Mouse (Mus musculus) kidney, adult 2 months (tissue): ENCODE data around the gene Tmem9b. TPM values are rescaled to one million over a fixed set of nuclear protein-coding genes. Genes with fewer than 3 reads are reported as not detected.

Experiments
- DNase-seq: peaks from one replicate; pipeline ENCODE4 v3.0.0; 2021
- H3K27ac ChIP-seq: fragments of 200-500 bp; 2 replicates; pipeline ENCODE4 v1.5.1; 2012; ENCODE audit warnings: low read depth, low read length, control low read depth, inconsistent platforms; ENCODE audit not compliant: insufficient read depth
- H3K27me3 ChIP-seq: fragments of 200-500 bp; replicated peaks from 2 replicates; pipeline ENCODE4 v1.6.1; 2012; ENCODE audit warnings: mild to moderate bottlenecking, moderate library complexity, low read length, inconsistent platforms; ENCODE audit not compliant: control insufficient read depth, insufficient read depth
- H3K36me3 ChIP-seq: fragments of 200-500 bp; 2 replicates; pipeline ENCODE4 v1.6.1; 2012; ENCODE audit warnings: mild to moderate bottlenecking, moderate library complexity, low read length, inconsistent platforms; ENCODE audit not compliant: control insufficient read depth, insufficient read depth
- H3K4me1 ChIP-seq: fragments of 200-500 bp; 2 replicates; pipeline ENCODE4 v1.6.1; 2011; ENCODE audit warnings: low read length; ENCODE audit not compliant: control insufficient read depth, insufficient read depth
- H3K4me3 ChIP-seq: fragments of 200-500 bp; 2 replicates; pipeline ENCODE4 v1.5.1; 2011; ENCODE audit warnings: mild to moderate bottlenecking, low read depth, low read length, control low read depth; ENCODE audit not compliant: insufficient read depth
- CTCF ChIP-seq: fragments of 200-500 bp; conservative IDR thresholded peaks from 2 replicates; pipeline ENCODE4 v1.5.1; 2011; ENCODE audit warnings: low read depth, mild to moderate bottlenecking, control low read depth, low read length, moderate library complexity, mixed read lengths; ENCODE audit not compliant: insufficient read depth, insufficient read length
- POLR2A ChIP-seq: fragments of 200-500 bp; IDR thresholded peaks from one replicate; pipeline ENCODE4 v1.6.1; 2011; ENCODE audit warnings: low read depth, low read length, control low read depth
- WGBS: fragments of 180-500 bp; shearing (Covaris S2); methylation state at CpG from one replicate; pipeline ENCODE4 v1.1.7; 2018; 5-methylcytosine and 5-hydroxymethylcytosine counted together
- polyA plus RNA-seq: library from polyadenylated mRNA; depleted of rRNA; stranded (reverse); fragments of >200 nt; gene quantifications from 2 replicates; pipeline ENCODE4 v1.2.3, GENCODE M21; 2012

Gene Tmem9b
- polyA plus RNA-seq, 1 experiment: 74.5 TPM

- TF ChIP-seq POLR2A: no peak
- under 1% methylated on average over 17 of the region's 17 CpGs for WGBS
- H3K4me3 ChIP-seq: peak overlapping the region; percentile 91
- H3K36me3 ChIP-seq: no peaks in the 10 kb centered on the region; the same call in 1 of the 2 replicates
- no peaks in the 10 kb centered on the region for H3K27me3 ChIP-seq
- DNase-seq: no peak
- peaks cover 9% of the 10 kb centered on the region; the same call in 1 of the 2 replicates for H3K4me1 ChIP-seq
- H3K27ac ChIP-seq: peak overlapping the region; percentile 74
Observed at GRCm38 (mm10) chr7:109704016-109704377, 48.7 kb downstream of the Tmem9b start.

- TF ChIP-seq POLR2A: peak; percentile 40
- TF ChIP-seq CTCF: no peak
- peak within 1 kb of the TSS; percentile 91 for H3K4me3 ChIP-seq
- peaks cover 9% of the 10 kb centered on the region; the same call in 1 of the 2 replicates for H3K4me1 ChIP-seq
- no peaks in the 10 kb centered on the region; the same call in 1 of the 2 replicates for H3K36me3 ChIP-seq
- H3K27ac ChIP-seq: peak within 1 kb of the TSS; percentile 74
- peak; percentile 97 for DNase-seq
- WGBS: 2% methylated on average over 61 of the region's 61 CpGs
- H3K27me3 ChIP-seq: no peaks in the 10 kb centered on the region
Observed at GRCm38 (mm10) chr7:109703190-109704015, 49.3 kb downstream of the Tmem9b start, which contains the start of the genes St5 and Akip1. TSS of gene St5 (minus strand) at chr7:109703605. TSS of gene Akip1 (plus strand) at chr7:109703690.

DNA sequence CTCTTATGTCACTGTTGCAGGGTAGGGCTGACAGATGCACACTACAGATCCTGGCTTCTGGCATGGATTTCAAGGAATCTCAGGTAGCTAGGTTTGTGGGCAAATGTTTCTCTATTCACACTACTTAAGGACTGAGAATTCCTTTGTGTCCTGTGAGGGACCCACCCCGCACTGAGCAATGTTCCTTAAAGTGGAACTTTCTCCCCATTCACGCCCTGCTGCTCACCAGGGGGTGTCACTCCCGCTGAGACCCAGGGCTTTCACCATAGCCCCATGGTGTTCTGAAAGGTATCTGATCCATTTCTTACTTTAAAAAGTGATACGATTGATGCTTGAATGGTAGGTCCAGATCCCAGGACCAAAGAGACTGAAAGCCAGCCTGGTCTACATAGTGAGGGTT is 50.0 kb downstream of the Tmem9b start:
- WGBS: 61% methylated on average over 4 of the region's 4 CpGs
- Histone ChIP-seq H3K4me3 (no peak overlapping the region; the same call in 1 of the 2 replicates), H3K36me3 (no peaks in the 10 kb centered on the region)

DNA sequence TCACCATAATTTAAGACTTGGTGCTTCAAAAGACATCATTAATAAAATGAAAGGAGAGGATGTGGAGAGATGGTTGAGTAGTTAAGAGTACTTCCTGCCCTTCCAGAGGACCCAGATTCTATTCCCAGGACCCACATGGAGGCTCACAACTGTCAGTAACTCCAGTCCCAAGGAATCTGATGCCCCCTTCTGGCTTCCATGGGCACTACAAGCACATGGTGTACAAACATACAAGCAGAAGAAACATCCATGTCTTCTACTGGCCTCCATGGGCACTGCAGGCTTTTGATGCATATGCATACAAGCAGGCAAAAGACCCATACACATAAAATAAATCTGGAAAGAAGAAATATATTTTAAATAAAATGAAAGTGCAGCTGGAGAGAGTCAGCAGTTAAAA is 52.5 kb downstream of the Tmem9b start:
- no peaks in the 10 kb centered on the region for H3K36me3 ChIP-seq
- no peak overlapping the region for H3K4me3 ChIP-seq
- no peaks in the 10 kb centered on the region for H3K27me3 ChIP-seq
- no peak for DNase-seq
- TF ChIP-seq CTCF (0 out of 2 replicates have a peak, but pooled peaks have one; percentile 6), POLR2A (no peak)
- no peak overlapping the region for H3K27ac ChIP-seq
- H3K4me1 ChIP-seq: peaks cover 9% of the 10 kb centered on the region; the same call in 1 of the 2 replicates

More for the DNA sequence above, 50.0 kb downstream of the Tmem9b start:
- Histone ChIP-seq H3K27ac (no peak overlapping the region), H3K27me3 (no peaks in the 10 kb centered on the region), H3K4me1 (peaks cover 9% of the 10 kb centered on the region; the same call in 1 of the 2 replicates)
- no peak for DNase-seq
- TF ChIP-seq POLR2A (no peak), CTCF (no peak)

GRCm38 (mm10) chr7:109695339-109695726 is 57.3 kb downstream of the Tmem9b start:
- Histone ChIP-seq H3K36me3 (no peaks in the 10 kb centered on the region), H3K4me3 (no peak overlapping the region), H3K27me3 (no peaks in the 10 kb centered on the region), H3K4me1 (no peaks in the 10 kb centered on the region), H3K27ac (no peak overlapping the region)
- TF ChIP-seq POLR2A (no peak), CTCF (no peak)
- no peak for DNase-seq
- WGBS: 95% methylated on average over 10 of the region's 10 CpGs

DNA sequence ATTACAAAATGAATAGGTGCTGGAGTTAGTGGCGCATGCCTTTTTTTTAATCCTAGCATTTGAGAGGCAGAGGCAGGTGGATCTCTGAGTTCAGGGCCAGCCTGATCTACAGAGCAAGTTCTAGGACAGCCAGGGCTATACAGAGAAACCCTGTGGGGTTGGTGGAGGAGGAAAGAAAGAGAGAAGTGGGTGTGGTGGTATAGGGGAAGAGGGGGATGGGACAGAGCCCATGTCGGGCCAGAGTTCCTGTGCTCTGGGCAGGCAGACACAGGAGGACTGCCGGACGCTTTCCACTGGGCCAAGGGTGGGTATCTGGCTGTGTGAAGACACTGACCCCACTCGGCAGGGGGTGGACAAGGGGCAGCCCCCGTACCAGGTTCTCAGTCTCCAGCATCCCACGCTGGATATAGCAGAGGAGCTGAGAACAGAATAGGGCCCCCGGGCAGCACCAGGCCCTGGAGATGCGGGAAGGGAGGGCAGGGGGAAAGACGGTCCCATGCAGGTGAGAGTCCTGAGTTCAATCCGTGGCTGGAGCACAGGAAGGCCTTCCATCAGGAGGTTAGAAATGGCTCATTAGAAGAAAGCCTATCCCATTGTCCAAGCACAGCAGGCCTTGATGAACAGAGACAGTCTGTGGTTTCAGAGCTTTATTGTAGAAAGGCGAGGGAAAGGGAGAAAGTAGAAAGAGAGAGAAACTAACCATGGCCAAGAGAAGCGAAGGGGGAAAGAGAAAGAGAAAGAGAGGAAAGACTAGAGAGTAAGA is 57.9 kb downstream of the Tmem9b start:
- TF ChIP-seq CTCF (no peak), POLR2A (no peak)
- 89% methylated on average over 13 of the region's 13 CpGs for WGBS
- Histone ChIP-seq H3K4me3 (no peak overlapping the region), H3K27ac (no peak overlapping the region), H3K36me3 (no peaks in the 10 kb centered on the region), H3K27me3 (no peaks in the 10 kb centered on the region), H3K4me1 (no peaks in the 10 kb centered on the region)
- DNase-seq: no peak

- peak overlapping the region; percentile 86; the same call in 1 of the 2 replicates for H3K27ac ChIP-seq
- H3K36me3 ChIP-seq: no peaks in the 10 kb centered on the region
- no peak overlapping the region for H3K4me3 ChIP-seq
- peak; percentile 64 for DNase-seq
- H3K27me3 ChIP-seq: no peaks in the 10 kb centered on the region
- 69% methylated on average over 5 of the region's 5 CpGs for WGBS
- no peaks in the 10 kb centered on the region for H3K4me1 ChIP-seq
- TF ChIP-seq POLR2A: no peak
- no peak for TF ChIP-seq CTCF
Observed at GRCm38 (mm10) chr7:109690961-109691360, 61.7 kb downstream of the Tmem9b start.
